Mouse (Mus musculus): ENCODE measurements around the gene Syt12. TPM values are rescaled to one million over a fixed set of nuclear protein-coding genes. Genes with fewer than 3 reads are reported as not detected.

Syt12 gene
- total and polyA plus RNA-seq, 3 experiments, result not detected

DNA sequence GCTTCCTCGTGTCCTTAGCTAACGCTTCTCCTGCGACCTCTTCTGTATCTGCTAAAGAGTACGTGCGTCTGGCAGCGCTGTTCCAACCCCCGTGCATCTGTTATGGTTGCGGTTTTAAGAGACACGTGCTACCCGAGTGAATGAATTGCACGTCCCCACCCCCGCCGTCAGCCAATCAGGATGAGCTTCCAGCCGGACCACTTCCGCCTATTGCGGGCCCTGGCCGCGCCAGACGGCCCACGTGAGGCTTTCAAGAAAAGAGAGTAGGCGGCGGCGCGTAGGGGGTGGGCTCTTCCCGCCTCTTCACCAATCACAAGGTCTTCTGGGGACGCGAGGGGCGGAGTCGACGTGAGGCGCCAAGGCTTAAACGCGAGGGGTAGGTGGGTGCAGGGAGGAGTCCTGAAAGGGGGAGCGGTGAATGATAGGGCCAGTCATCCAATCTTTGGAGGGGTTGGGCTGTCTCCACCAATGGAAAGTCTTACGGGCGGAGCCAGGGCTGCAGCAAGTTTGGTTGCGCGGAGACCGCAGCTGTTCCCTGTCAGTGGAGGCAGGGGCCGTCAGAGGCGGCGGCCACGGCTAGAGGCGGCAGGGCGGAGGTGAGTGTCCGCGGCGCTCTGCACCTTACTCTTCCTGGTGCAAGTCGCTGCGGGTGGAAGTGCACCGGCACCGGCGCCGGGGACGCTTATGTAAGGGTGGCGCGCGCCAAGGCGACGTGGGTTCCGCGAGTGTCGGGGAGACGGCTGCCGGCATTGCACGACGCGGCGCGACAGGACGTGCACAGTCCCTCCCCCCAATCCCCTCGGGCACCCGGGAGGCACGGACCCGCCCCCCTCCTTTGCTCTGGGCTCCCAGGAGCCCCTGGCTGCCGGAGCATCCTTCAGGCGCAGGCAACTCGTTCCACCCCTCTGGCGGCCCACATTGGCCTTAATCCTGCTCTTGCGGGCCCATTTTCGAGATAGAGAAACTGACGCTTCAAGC lies 33.0 kb upstream of the Syt12 start, which contains the start of gene Pcx (continued):
- TF ChIP-seq HCFC1 (IDR thresholded peaks at IDR 0.05; ENCODE audit: low read depth, low read length) (peak; percentile 80), RCOR1 (IDR thresholded peaks at IDR 0.05; ENCODE audit: low read depth, low read length) (no peak), ZNF384 (IDR thresholded peaks at IDR 0.05; ENCODE audit: low read depth, low read length) (no peak), TCF12 (IDR thresholded peaks at IDR 0.05; ENCODE audit: low read depth, low read length) (peak; percentile 36; the same call in 1 of the 2 replicates), CHD2 (IDR thresholded peaks at IDR 0.05; ENCODE audit: low read length) (peak; percentile 73)

DNA sequence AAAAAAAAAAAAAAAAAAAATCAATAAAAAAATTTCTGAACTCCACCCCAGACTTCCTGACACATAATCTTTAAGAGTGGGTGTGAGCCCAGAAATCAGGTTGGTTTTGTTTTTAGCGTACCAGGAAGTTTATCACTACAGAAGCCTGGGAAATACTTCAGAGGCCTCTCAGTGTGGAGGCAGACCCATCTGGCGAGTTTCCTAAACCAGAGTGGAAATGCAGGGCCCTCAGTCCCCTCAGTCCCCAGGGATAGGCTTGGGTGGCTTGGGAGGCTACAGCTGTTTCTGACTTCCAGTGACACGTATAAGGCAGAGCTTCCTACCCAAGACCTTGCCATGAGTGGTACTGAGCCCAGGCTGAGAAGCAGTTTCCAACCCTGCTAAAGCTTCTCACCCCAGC lies 30.5 kb upstream of the Syt12 start:
- Histone ChIP-seq H3K27me3 (ENCODE audit: control insufficient read depth in 1 of 2, insufficient read depth in 2 of 2, low read length in 2 of 2) (no peaks in the 10 kb centered on the region; a peak in 1 of 4 replicates), H3K27ac (ENCODE audit: control insufficient read depth, low read depth, low read length) (no peak overlapping the region), H3K79me2 (ENCODE audit: control insufficient read depth, insufficient read depth, low read length, poor library complexity) (no peaks in the 10 kb centered on the region), H3K4me1 (ENCODE audit: control insufficient read depth in 1 of 2, insufficient read depth in 2 of 2, low read length in 2 of 2) (peaks cover 0 to 3% of the 10 kb centered on the region in 2 experiments; a peak in 2 of 4 replicates), H3K4me3 (ENCODE audit: control insufficient read depth in 1 of 2, insufficient read depth in 1 of 2, low read depth in 2 of 2, low read length in 2 of 2) (no peak overlapping the region), H3K9ac (ENCODE audit: control insufficient read depth, low read depth, low read length, poor library complexity, severe bottlenecking) (no peak overlapping the region), H3K9me3 (replicated peaks; ENCODE audit: insufficient read depth, low read length) (no peaks in the 10 kb centered on the region), H3K36me3 (ENCODE audit: control insufficient read depth in 1 of 2, insufficient read depth in 2 of 2, low read length in 2 of 2) (0 out of 4 replicates have a peak, but pooled peaks cover 0 to 2% of the 10 kb centered on the region in 2 experiments)
- DNase-seq (ENCODE audit: low read depth, low spot score), result no peak
- peak; percentile 52; the same call in 1 of the 2 replicates for TF ChIP-seq ZNF384 (IDR thresholded peaks at IDR 0.05; ENCODE audit: low read depth, low read length)
- TF ChIP-seq SMC3 (IDR thresholded peaks at IDR 0.05; ENCODE audit: low read depth, low read length), result no peak

- Histone ChIP-seq H3K36me3 (ENCODE audit: control insufficient read depth in 1 of 2, insufficient read depth in 2 of 2, low read length in 2 of 2) (0 out of 4 replicates have a peak, but pooled peaks cover 0 to 2% of the 10 kb centered on the region in 2 experiments), H3K27me3 (ENCODE audit: control insufficient read depth in 1 of 2, insufficient read depth in 2 of 2, low read length in 2 of 2) (no peaks in the 10 kb centered on the region), H3K9ac (ENCODE audit: control insufficient read depth, low read depth, low read length, poor library complexity, severe bottlenecking) (no peak overlapping the region), H3K79me2 (ENCODE audit: control insufficient read depth, insufficient read depth, low read length, poor library complexity) (no peaks in the 10 kb centered on the region), H3K4me1 (ENCODE audit: control insufficient read depth in 1 of 2, insufficient read depth in 2 of 2, low read length in 2 of 2) (peaks cover 0 to 3% of the 10 kb centered on the region in 2 experiments; a peak in 2 of 4 replicates), H3K27ac (ENCODE audit: control insufficient read depth, low read depth, low read length) (no peak overlapping the region), H3K9me3 (replicated peaks; ENCODE audit: insufficient read depth, low read length) (no peaks in the 10 kb centered on the region), H3K4me3 (ENCODE audit: control insufficient read depth in 1 of 2, insufficient read depth in 1 of 2, low read depth in 2 of 2, low read length in 2 of 2) (no peak overlapping the region)
- TF ChIP-seq CTCF (IDR thresholded peaks at IDR 0.05 in 2 of 3, conservative IDR thresholded peaks at IDR 0.05 in 1 of 3; ENCODE audit: control insufficient read depth in 1 of 3, insufficient read depth in 1 of 3, low read depth in 2 of 3, low read length in 3 of 3, poor library complexity in 1 of 3, severe bottlenecking in 1 of 3), result no peak
- TF ChIP-seq NELFE (IDR thresholded peaks at IDR 0.05; ENCODE audit: low read depth, low read length), result no peak
- no peak for TF ChIP-seq KAT2A (conservative IDR thresholded peaks at IDR 0.05; ENCODE audit: low read depth, low read length)
- TF ChIP-seq SIN3A (IDR thresholded peaks at IDR 0.05; ENCODE audit: low read length), result no peak
- TF ChIP-seq POLR2AphosphoS5 (IDR thresholded peaks at IDR 0.05; ENCODE audit: borderline replicate concordance, low read depth, low read length), result no peak
- TF ChIP-seq ZC3H11A (IDR thresholded peaks at IDR 0.05; ENCODE audit: low read depth, low read length), result no peak
- no peak for TF ChIP-seq MYC (IDR thresholded peaks at IDR 0.05; ENCODE audit: low read depth, low read length)
- TF ChIP-seq JUND (IDR thresholded peaks at IDR 0.05; ENCODE audit: low read depth, low read length), result no peak
- TF ChIP-seq USF1 (IDR thresholded peaks at IDR 0.05; ENCODE audit: low read depth, low read length), result no peak
- no peak for TF ChIP-seq CHD1 (IDR thresholded peaks at IDR 0.05; ENCODE audit: low read depth, low read length)
- no peak for TF ChIP-seq GATA1 (IDR thresholded peaks at IDR 0.05; ENCODE audit: low read depth, low read length)
- TF ChIP-seq POLR2A (IDR thresholded peaks at IDR 0.05; ENCODE audit: control insufficient read depth in 1 of 2, insufficient read depth in 1 of 2, low read depth in 1 of 2, low read length in 2 of 2, poor library complexity in 1 of 2), result no peak
- no peak for TF ChIP-seq NRF1 (IDR thresholded peaks at IDR 0.05; ENCODE audit: insufficient read depth, low read depth, low read length, poor library complexity, severe bottlenecking)
- TF ChIP-seq RCOR1 (IDR thresholded peaks at IDR 0.05; ENCODE audit: low read depth, low read length), result no peak
- TF ChIP-seq ZKSCAN1 (IDR thresholded peaks at IDR 0.05; ENCODE audit: low read depth, low read length), result no peak
- TF ChIP-seq GABPA (IDR thresholded peaks at IDR 0.05; ENCODE audit: low read depth, low read length), result no peak
- TF ChIP-seq ZMIZ1 (IDR thresholded peaks at IDR 0.05; ENCODE audit: low read depth, low read length), result no peak
- no peak for TF ChIP-seq MAFK (IDR thresholded peaks at IDR 0.05; ENCODE audit: borderline replicate concordance, low read depth, low read length)
- TF ChIP-seq EP300 (IDR thresholded peaks at IDR 0.05; ENCODE audit: low read depth in 1 of 2, low read length in 2 of 2), result no peak
- no peak for DNase-seq (ENCODE audit: low read depth, low spot score)
These were observed 27.6 kb upstream of the Syt12 start for GRCm38 (mm10) chr19:4504830-4505229.
